ENCODE assay signal across 11 mouse cellular contexts in the genomic region with DNA sequence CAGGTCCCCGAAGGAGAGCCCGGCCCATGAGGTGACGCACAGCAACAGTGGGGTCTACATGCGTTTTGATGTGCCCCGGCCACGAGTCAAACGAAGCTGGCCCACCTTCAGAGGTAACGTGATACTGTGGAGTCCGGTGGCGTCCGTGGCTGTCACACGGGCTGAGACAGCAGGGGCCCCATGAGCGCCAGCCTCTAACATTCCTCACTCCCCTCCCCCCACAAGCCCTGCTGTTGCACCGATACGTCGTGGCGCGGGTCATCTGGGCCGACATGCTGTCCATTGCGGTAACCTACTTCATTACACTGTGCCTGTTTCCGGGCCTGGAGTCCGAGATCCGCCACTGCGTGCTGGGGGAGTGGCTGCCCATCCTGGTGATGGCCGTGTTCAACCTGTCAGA. TPM values are rescaled to one million over a fixed set of nuclear protein-coding genes. Genes with fewer than 3 reads are reported as not detected.
DNase-seq lines count a peak whose midpoint lies in the region; ATAC-seq lines count a peak whose summit lies in the region.
"Had no signal": no experiment of that assay in that cellular context is flagged by ENCODE, and none has a peak within 500 bp of the region (broad histone marks: within the 10 kb centered on the region; RNA-seq: fewer than 3 reads in every experiment).

No protein-coding gene starts in this region.

- no peak for DNase-seq in heart, embryonic 10.5 days (ENCODE audit: low spot score)
- no peak for DNase-seq in heart, adult 9 months (ENCODE audit: low spot score in 2 of 2)
- DNase-seq in testis, postnatal 10 days (ENCODE audit: low spot score) = peak; percentile 51
- no peak for DNase-seq in testis, postnatal 14 days (ENCODE audit: low spot score)
- DNase-seq in urinary bladder, adult 2 months (ENCODE audit: low spot score) = no peak
- no peak for DNase-seq in adrenal gland, postnatal 25 days

- H3K9ac ChIP-seq in intestine, embryonic 16.5 days (ENCODE audit: low read depth, low read length) = no peak overlapping the region
- H3K9ac ChIP-seq in intestine, embryonic 15.5 days = no peak overlapping the region
- H3K9ac ChIP-seq: liver, embryonic 14.5 days had no signal

- WGBS in heart, embryonic 10.5 days = 50% methylated on average over 25 of the region's 25 CpGs
- 66% methylated on average over 25 of the region's 25 CpGs for WGBS in intestine, embryonic 16.5 days
- WGBS in intestine, embryonic 15.5 days = 65% methylated on average over 25 of the region's 25 CpGs

- ATAC-seq in intestine, embryonic 16.5 days = peak; percentile 27; the same call in 1 of the 2 replicates
- ATAC-seq in intestine, embryonic 15.5 days = no peak

- no peak overlapping the region for H3K4me2 ChIP-seq in intestine, embryonic 16.5 days (ENCODE audit: low read depth, low read length)
- H3K4me2 ChIP-seq in intestine, embryonic 15.5 days (replicated peaks) = no peak overlapping the region

- H3K27ac ChIP-seq in heart, embryonic 10.5 days = no peak overlapping the region; the same call in 1 of the 2 replicates
- H3K27ac ChIP-seq in intestine, embryonic 16.5 days (ENCODE audit: low read length) = no peak overlapping the region
- H3K27ac ChIP-seq in intestine, embryonic 15.5 days = no peak overlapping the region
- H3K27ac ChIP-seq: heart, adult 2 months; liver, embryonic 14.5 days; macrophage had no signal

- H3K27me3 ChIP-seq in heart, embryonic 10.5 days (ENCODE audit: insufficient read depth, poor library complexity, severe bottlenecking) = peaks cover 12% of the 10 kb centered on the region; the same call in 1 of the 2 replicates
- no peaks in the 10 kb centered on the region for H3K27me3 ChIP-seq in intestine, embryonic 16.5 days (replicated peaks; ENCODE audit: control insufficient read depth, insufficient read depth, low read length)
- no peaks in the 10 kb centered on the region for H3K27me3 ChIP-seq in intestine, embryonic 15.5 days (replicated peaks)

- peak overlapping the region; percentile 31 for H3K4me3 ChIP-seq in heart, embryonic 10.5 days
- H3K4me3 ChIP-seq in intestine, embryonic 16.5 days (ENCODE audit: low read length) = no peak overlapping the region
- H3K4me3 ChIP-seq in intestine, embryonic 15.5 days (replicated peaks) = no peak overlapping the region
- H3K4me3 ChIP-seq: heart, adult 2 months had no signal

- H3K9me3 ChIP-seq in heart, embryonic 10.5 days = no peaks in the 10 kb centered on the region
- no peaks in the 10 kb centered on the region for H3K9me3 ChIP-seq in intestine, embryonic 16.5 days (ENCODE audit: control insufficient read depth, low read length)
- H3K9me3 ChIP-seq in intestine, embryonic 15.5 days = no peaks in the 10 kb centered on the region

- 0 out of 2 replicates have a peak, but pooled peaks cover 4% of the 10 kb centered on the region for H3K36me3 ChIP-seq in heart, embryonic 10.5 days
- no peaks in the 10 kb centered on the region for H3K36me3 ChIP-seq in intestine, embryonic 16.5 days (ENCODE audit: control insufficient read depth, insufficient read depth, low read length)
- H3K36me3 ChIP-seq in intestine, embryonic 15.5 days = no peaks in the 10 kb centered on the region

- H3K4me1 ChIP-seq in heart, embryonic 10.5 days = peaks cover 34% of the 10 kb centered on the region
- H3K4me1 ChIP-seq in intestine, embryonic 16.5 days (ENCODE audit: control insufficient read depth, insufficient read depth, low read length) = no peaks in the 10 kb centered on the region
- no peaks in the 10 kb centered on the region for H3K4me1 ChIP-seq in intestine, embryonic 15.5 days (replicated peaks)

RNA-seq across cellular contexts. Expression of gene Slc29a4, which starts 26.2 kb away (rescaled TPM):
- 2.6 and 4.6 TPM in 2 replicates for polyA plus RNA-seq in heart, embryonic 10.5 days (2016; fragmentation: Nextera tagmentation; extraction: Ambion mirVana)
- 5.8 and 6.9 TPM in 2 replicates for polyA plus RNA-seq in intestine, embryonic 16.5 days (2015; fragmentation: Nextera tagmentation; extraction: Ambion mirVana)
- 6.3 and 8.4 TPM in 2 replicates for polyA plus RNA-seq in intestine, embryonic 15.5 days (2015; fragmentation: Nextera tagmentation; extraction: Ambion mirVana)
- polyA plus RNA-seq in urinary bladder, adult 2 months (2012; rRNA removed) = 0.26 and 0.68 TPM in 2 replicates
- total RNA-seq in adrenal gland, postnatal 25 days (2021) = 15.7 and 21.9 TPM in 2 replicates
- polyA plus RNA-seq: macrophage had no signal
